Mouse (Mus musculus) stomach, embryonic 15.5 days (tissue): Measurements from ENCODE around the gene Rrh. TPM values are rescaled to one million over a fixed set of nuclear protein-coding genes. Genes with fewer than 3 reads are reported as not detected.
A peak's percentile ranks its signal among the peaks of the same experiment; 100 is the strongest.

ENCODE experiments used
- ATAC-seq: fragments of 200-750 bp; cut with Nextera tagmentation; 2 replicates; pipeline ENCODE4 v1.8.0; 2017; ENCODE audit warnings: low read depth, moderate number of reproducible peaks, moderate TSS enrichment; ENCODE audit not compliant: insufficient read depth, low FRiP score
- H3K27ac ChIP-seq: fragments of 300-500 bp; sonication (generic); 2 replicates; pipeline ENCODE4 v1.5.1; 2015; ENCODE audit warnings: mild to moderate bottlenecking, inconsistent platforms
- H3K27me3 ChIP-seq: fragments of 300-500 bp; sonication (generic); replicated peaks from 2 replicates; pipeline ENCODE4 v1.6.1; 2015; ENCODE audit warnings: inconsistent platforms
- H3K36me3 ChIP-seq: fragments of 300-500 bp; sonication (generic); 2 replicates; pipeline ENCODE4 v1.6.1; 2015; ENCODE audit warnings: inconsistent platforms
- H3K4me1 ChIP-seq: fragments of 300-500 bp; sonication (generic); 2 replicates; pipeline ENCODE4 v1.6.1; 2015; ENCODE audit warnings: inconsistent platforms
- H3K4me2 ChIP-seq: fragments of 300-500 bp; sonication (generic); 2 replicates; pipeline ENCODE4 v1.6.1; 2015; ENCODE audit warnings: mild to moderate bottlenecking, inconsistent platforms
- H3K4me3 ChIP-seq: fragments of 300-500 bp; sonication (generic); replicated peaks from 2 replicates; pipeline ENCODE4 v1.5.1; 2015; ENCODE audit warnings: inconsistent platforms
- H3K9ac ChIP-seq: fragments of 300-500 bp; sonication (generic); 2 replicates; pipeline ENCODE4 v1.6.1; 2015; ENCODE audit warnings: inconsistent platforms
- H3K9me3 ChIP-seq: fragments of 300-500 bp; sonication (generic); 2 replicates; pipeline ENCODE4 v1.6.1; 2016; ENCODE audit warnings: inconsistent platforms
- WGBS: fragments of 180-500 bp; shearing (Covaris S2); methylation state at CpG from one replicate; pipeline ENCODE4 v1.1.7; 2015; 5-methylcytosine and 5-hydroxymethylcytosine counted together
- polyA plus RNA-seq: library from polyadenylated mRNA; unstranded; fragments of >200 nt; fragmentation: Nextera tagmentation; extraction: Ambion mirVana; gene quantifications from 2 replicates; pipeline ENCODE4 v1.2.1, GENCODE M21; 2015

Rrh gene
- polyA plus RNA-seq, 1 experiment from 2014 or later = 0.15 TPM

GRCm38 (mm10) chr3:129827691-129828090 is 5.3 kb upstream of the Rrh start:
- Histone ChIP-seq H3K9ac (no peak overlapping the region), H3K27me3 (no peaks in the 10 kb centered on the region), H3K4me1 (peaks cover 7% of the 10 kb centered on the region; the same call in 1 of the 2 replicates), H3K4me3 (no peak overlapping the region), H3K36me3 (peaks cover 14% of the 10 kb centered on the region), H3K27ac (no peak overlapping the region), H3K4me2 (no peak overlapping the region), H3K9me3 (no peaks in the 10 kb centered on the region)
- ATAC-seq = no peak
- 82% methylated on average over 5 of the region's 5 CpGs for WGBS

GRCm38 (mm10) chr3:129826691-129827090 is 4.3 kb upstream of the Rrh start:
- WGBS = 91% methylated on average over 10 of the region's 10 CpGs
- ATAC-seq = no peak
- peaks cover 14% of the 10 kb centered on the region for H3K36me3 ChIP-seq

GRCm38 (mm10) chr3:129824891-129825290 is 2.5 kb upstream of the Rrh start:
- WGBS = 91% methylated on average over 10 of the region's 10 CpGs
- no peak overlapping the region for H3K4me2 ChIP-seq
- H3K9ac ChIP-seq = no peak overlapping the region
- H3K4me3 ChIP-seq = no peak overlapping the region
- no peak for ATAC-seq
- no peaks in the 10 kb centered on the region for H3K9me3 ChIP-seq
- H3K27me3 ChIP-seq = no peaks in the 10 kb centered on the region
- H3K4me1 ChIP-seq = peaks cover 6% of the 10 kb centered on the region; the same call in 1 of the 2 replicates
- peaks cover 14% of the 10 kb centered on the region for H3K36me3 ChIP-seq
- no peak overlapping the region for H3K27ac ChIP-seq

More at GRCm38 (mm10) chr3:129826691-129827090, 4.3 kb upstream of the Rrh start:
- no peak overlapping the region for H3K4me3 ChIP-seq
- H3K27me3 ChIP-seq = no peaks in the 10 kb centered on the region
- no peak overlapping the region for H3K27ac ChIP-seq
- H3K4me1 ChIP-seq = peaks cover 7% of the 10 kb centered on the region; the same call in 1 of the 2 replicates
- no peaks in the 10 kb centered on the region for H3K9me3 ChIP-seq
- no peak overlapping the region for H3K9ac ChIP-seq
- no peak overlapping the region for H3K4me2 ChIP-seq

GRCm38 (mm10) chr3:129824146-129824545 is 1.8 kb upstream of the Rrh start:
- WGBS = 87% methylated on average over 4 of the region's 4 CpGs
- ATAC-seq = no peak
- H3K36me3 ChIP-seq = peaks cover 14% of the 10 kb centered on the region

GRCm38 (mm10) chr3:129823293-129823692 is 906 bp upstream of the Rrh start:
- Histone ChIP-seq H3K9ac (no peak overlapping the region), H3K4me3 (no peak overlapping the region), H3K4me1 (no peaks in the 10 kb centered on the region), H3K4me2 (no peak overlapping the region), H3K27me3 (no peaks in the 10 kb centered on the region), H3K9me3 (no peaks in the 10 kb centered on the region), H3K27ac (no peak overlapping the region), H3K36me3 (peaks cover 14% of the 10 kb centered on the region)
- 51% methylated on average over 5 of the region's 5 CpGs for WGBS
- ATAC-seq = 0 out of 2 replicates have a peak, but pooled peaks have one; percentile 31

More at GRCm38 (mm10) chr3:129824146-129824545, 1.8 kb upstream of the Rrh start:
- Histone ChIP-seq H3K4me3 (no peak overlapping the region), H3K27me3 (no peaks in the 10 kb centered on the region), H3K9me3 (no peaks in the 10 kb centered on the region), H3K9ac (no peak overlapping the region), H3K4me2 (no peak overlapping the region), H3K4me1 (no peaks in the 10 kb centered on the region), H3K27ac (no peak overlapping the region)

GRCm38 (mm10) chr3:129821736-129822135 is 651 bp downstream of the Rrh start:
- no peaks in the 10 kb centered on the region for H3K9me3 ChIP-seq
- no peak overlapping the region for H3K4me2 ChIP-seq
- H3K9ac ChIP-seq = no peak overlapping the region
- ATAC-seq = no peak
- 77% methylated on average over 8 of the region's 8 CpGs for WGBS
- no peak overlapping the region for H3K27ac ChIP-seq
- no peaks in the 10 kb centered on the region for H3K27me3 ChIP-seq
- no peaks in the 10 kb centered on the region for H3K4me1 ChIP-seq
- no peak overlapping the region for H3K4me3 ChIP-seq
- H3K36me3 ChIP-seq = peaks cover 12% of the 10 kb centered on the region

- Histone ChIP-seq H3K27me3 (no peaks in the 10 kb centered on the region), H3K4me1 (no peaks in the 10 kb centered on the region), H3K36me3 (peaks cover 8% of the 10 kb centered on the region), H3K9me3 (no peaks in the 10 kb centered on the region), H3K9ac (no peak overlapping the region), H3K27ac (no peak overlapping the region), H3K4me2 (no peak overlapping the region), H3K4me3 (no peak overlapping the region)
- ATAC-seq = no peak
- WGBS = 78% methylated on average over 9 of the region's 9 CpGs
Measured at GRCm38 (mm10) chr3:129820847-129821246, 1.5 kb downstream of the Rrh start.

- Histone ChIP-seq H3K9ac (no peak within 1 kb of the TSS), H3K36me3 (no peaks in the 10 kb centered on the region), H3K4me3 (no peak within 1 kb of the TSS), H3K27ac (no peak within 1 kb of the TSS), H3K9me3 (no peaks in the 10 kb centered on the region), H3K4me1 (no peaks in the 10 kb centered on the region), H3K4me2 (peak within 1 kb of the TSS; percentile 27; the same call in 1 of the 2 replicates), H3K27me3 (no peaks in the 10 kb centered on the region)
- ATAC-seq = no peak
- WGBS = 73% methylated on average over 10 of the region's 10 CpGs
Measured at GRCm38 (mm10) chr3:129803765-129804164, 18.6 kb downstream of the Rrh start, which contains the start of gene Lrit3. TSS of gene Lrit3 (minus strand) at chr3:129804030.

- Histone ChIP-seq H3K27ac (no peak overlapping the region), H3K9me3 (no peaks in the 10 kb centered on the region), H3K4me1 (no peaks in the 10 kb centered on the region), H3K36me3 (no peaks in the 10 kb centered on the region), H3K9ac (no peak overlapping the region), H3K27me3 (no peaks in the 10 kb centered on the region), H3K4me2 (no peak overlapping the region), H3K4me3 (no peak overlapping the region)
- WGBS = 71% methylated on average over 2 of the region's 2 CpGs
- no peak for ATAC-seq
Measured at GRCm38 (mm10) chr3:129799011-129799410, 23.4 kb downstream of the Rrh start.

- no peak overlapping the region for H3K4me2 ChIP-seq
- no peak for ATAC-seq
- H3K27me3 ChIP-seq = no peaks in the 10 kb centered on the region
- H3K9me3 ChIP-seq = no peaks in the 10 kb centered on the region
- no peak overlapping the region for H3K4me3 ChIP-seq
- H3K4me1 ChIP-seq = no peaks in the 10 kb centered on the region
- no peaks in the 10 kb centered on the region for H3K36me3 ChIP-seq
- WGBS = 79% methylated on average over 11 of the region's 11 CpGs
- H3K27ac ChIP-seq = no peak overlapping the region
- no peak overlapping the region for H3K9ac ChIP-seq
Measured at GRCm38 (mm10) chr3:129798551-129798950, 23.8 kb downstream of the Rrh start.

GRCm38 (mm10) chr3:129797341-129797740 is 25.0 kb downstream of the Rrh start:
- Histone ChIP-seq H3K4me3 (no peak overlapping the region), H3K27ac (no peak overlapping the region), H3K9me3 (no peaks in the 10 kb centered on the region), H3K36me3 (no peaks in the 10 kb centered on the region), H3K4me1 (no peaks in the 10 kb centered on the region), H3K9ac (no peak overlapping the region), H3K4me2 (no peak overlapping the region), H3K27me3 (no peaks in the 10 kb centered on the region)
- 57% methylated on average over 5 of the region's 5 CpGs for WGBS
- no peak for ATAC-seq

GRCm38 (mm10) chr3:129793801-129794200 is 28.6 kb downstream of the Rrh start:
- 89% methylated on average over 5 of the region's 5 CpGs for WGBS
- H3K9me3 ChIP-seq = no peaks in the 10 kb centered on the region
- no peaks in the 10 kb centered on the region for H3K4me1 ChIP-seq
- no peak overlapping the region for H3K4me3 ChIP-seq
- H3K9ac ChIP-seq = no peak overlapping the region
- no peak overlapping the region for H3K27ac ChIP-seq
- no peaks in the 10 kb centered on the region for H3K27me3 ChIP-seq
- H3K4me2 ChIP-seq = no peak overlapping the region
- ATAC-seq = no peak
- no peaks in the 10 kb centered on the region for H3K36me3 ChIP-seq

GRCm38 (mm10) chr3:129782746-129783145 is 39.6 kb downstream of the Rrh start:
- Histone ChIP-seq H3K9me3 (no peaks in the 10 kb centered on the region), H3K4me3 (no peak overlapping the region), H3K36me3 (no peaks in the 10 kb centered on the region), H3K4me2 (no peak overlapping the region), H3K9ac (no peak overlapping the region), H3K27ac (no peak overlapping the region), H3K4me1 (no peaks in the 10 kb centered on the region), H3K27me3 (no peaks in the 10 kb centered on the region)
- no peak for ATAC-seq
- 91% methylated on average over 3 of the region's 3 CpGs for WGBS
